Mouse (Mus musculus) C2C12 (cell line): ENCODE measurements around the gene Maff.

Source experiments
- CTCF ChIP-seq: IDR thresholded peaks from one replicate; pipeline ENCODE4 v1.5.1; 2011; ENCODE audit not compliant: control insufficient read depth, insufficient read depth, insufficient read length
- FOSL1 ChIP-seq: IDR thresholded peaks from one replicate; pipeline ENCODE4 v1.8.0; 2011; ENCODE audit warnings: mild to moderate bottlenecking, low read length; ENCODE audit not compliant: poor library complexity, insufficient read depth, severe bottlenecking
- MYOD1 ChIP-seq: IDR thresholded peaks from one replicate; pipeline ENCODE4 v1.6.1; 2011; ENCODE audit warnings: low read depth; ENCODE audit not compliant: control insufficient read depth, insufficient read length
- MYOG ChIP-seq: IDR thresholded peaks from one replicate; pipeline ENCODE4 v1.6.1; 2011; ENCODE audit not compliant: control insufficient read depth, insufficient read length; ENCODE audit errors: extremely low read depth
- USF1 ChIP-seq: IDR thresholded peaks from one replicate; pipeline ENCODE4 v1.6.1; 2011; ENCODE audit warnings: low read depth, mild to moderate bottlenecking, control low read depth, moderate library complexity

DNA sequence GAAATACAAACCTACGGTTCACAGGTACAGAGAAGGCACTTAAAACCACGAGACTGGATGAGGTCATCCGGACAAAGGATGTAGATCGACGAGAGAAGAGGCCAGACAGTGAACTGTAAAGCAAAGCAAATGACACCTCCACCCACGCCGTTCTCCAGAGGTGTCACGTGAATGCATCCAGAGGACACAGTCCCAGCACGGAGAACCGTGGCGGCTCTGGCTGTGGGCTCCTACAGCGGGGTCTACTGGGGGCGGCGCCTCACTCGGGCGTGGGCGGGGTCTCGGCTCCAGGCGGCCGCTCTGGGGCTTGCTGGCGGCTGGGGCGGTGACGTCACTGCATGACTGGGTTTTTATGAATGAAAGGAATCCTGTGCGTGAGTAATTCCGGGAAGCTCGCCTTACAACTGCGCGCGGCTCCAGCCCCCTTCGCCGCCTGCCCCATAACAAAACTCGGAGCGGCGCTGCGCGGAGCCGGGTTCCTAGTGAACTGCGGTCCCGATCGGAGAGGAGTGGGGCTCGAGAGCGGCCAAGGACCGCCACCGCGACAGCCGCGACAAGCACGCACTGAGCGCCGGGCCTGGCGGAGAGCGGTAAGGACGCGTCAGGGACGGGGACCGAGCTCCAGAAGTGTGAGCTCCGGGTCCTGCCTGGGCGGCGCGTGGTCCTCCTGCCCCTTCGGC is 884 bp downstream of the Maff start:
- no peak for TF ChIP-seq MYOG
- peak; percentile 64 for TF ChIP-seq USF1
- TF ChIP-seq CTCF, result no peak
- TF ChIP-seq FOSL1, result no peak
- TF ChIP-seq MYOD1, result no peak
